Mouse (Mus musculus): ENCODE results near the gene Nfkb1. TPM values are rescaled to one million over a fixed set of nuclear protein-coding genes. Genes with fewer than 3 reads are reported as not detected.

Nfkb1 gene
- total and polyA plus RNA-seq, 3 experiments: 271 to 369 (median 346) TPM

DNA sequence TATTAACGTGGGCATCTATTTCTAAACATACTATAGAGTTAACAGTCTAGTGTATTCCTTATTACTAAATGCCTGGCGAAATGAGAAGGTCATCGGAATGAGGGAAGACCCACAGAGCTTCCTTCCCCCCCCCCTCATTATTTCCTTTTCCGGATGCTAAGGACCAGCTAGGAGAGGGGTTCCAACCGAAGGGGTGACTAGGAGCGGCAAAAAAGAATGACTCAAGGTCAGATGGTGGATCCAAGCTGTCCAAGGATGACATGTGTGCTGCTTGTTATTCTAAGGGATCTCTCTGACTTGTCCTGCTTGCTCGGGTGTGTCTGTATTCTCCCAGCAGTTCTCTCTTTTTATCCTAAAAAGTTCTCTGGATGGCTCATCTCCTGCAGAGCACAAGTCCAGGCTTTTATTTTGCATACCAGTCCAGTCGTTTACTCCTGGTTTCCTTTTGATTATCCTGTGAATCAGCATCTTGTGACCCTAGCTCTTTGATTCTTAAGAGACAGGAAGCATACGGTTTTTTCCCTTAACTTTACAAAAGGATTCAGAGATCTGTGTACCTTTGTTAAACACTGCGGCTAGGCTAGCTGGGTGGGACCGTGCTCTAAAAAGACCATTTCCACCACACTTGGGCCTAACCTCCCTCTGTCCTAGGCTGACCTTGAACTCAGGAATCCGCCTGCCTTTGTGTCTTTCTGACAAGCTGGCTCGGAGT lies 145.0 kb downstream of the Nfkb1 start:
- in situ Hi-C loops (cut with MboI; ENCODE audit: low pct_ligation_motif_present, low pct_unique_long_range_greater_than_20kb, low sequenced_read_pairs): no loop called here
- Histone ChIP-seq H3K4me2 (ENCODE audit: insufficient read depth, low read depth, poor library complexity, severe bottlenecking) (no peak overlapping the region), H3K9ac (ENCODE audit: insufficient read depth, low read depth) (no peak overlapping the region), H3K4me1 (ENCODE audit: control insufficient read depth in 1 of 2, insufficient read depth in 2 of 2) (no peaks in the 10 kb centered on the region; a peak in 1 of 4 replicates), H3K9me3 (replicated peaks; ENCODE audit: low read length) (no peaks in the 10 kb centered on the region), H3K79me2 (replicated peaks; ENCODE audit: control insufficient read depth, extremely low read depth, insufficient read depth, poor library complexity, severe bottlenecking) (no peaks in the 10 kb centered on the region), H3K36me3 (replicated peaks in 1 of 2; ENCODE audit: control insufficient read depth in 1 of 2, insufficient read depth in 1 of 2, low read length in 1 of 2) (peaks cover 22 to 73% of the 10 kb centered on the region in 2 experiments), H3K4me3 (replicated peaks in 1 of 3; ENCODE audit: low read depth in 2 of 3, low read length in 2 of 3, poor library complexity in 1 of 3) (no peak overlapping the region), H3K27me3 (replicated peaks) (no peaks in the 10 kb centered on the region), H3K27ac (ENCODE audit: insufficient read depth, low read depth) (no peak overlapping the region)
- TF ChIP-seq USF1 (IDR thresholded peaks at IDR 0.05; ENCODE audit: low read depth, low read length): no peak
- no peak for TF ChIP-seq JUN (IDR thresholded peaks at IDR 0.05; ENCODE audit: insufficient read depth, low read depth, low read length)
- no peak for TF ChIP-seq UBTF (IDR thresholded peaks at IDR 0.05; ENCODE audit: low read depth, low read length)
- no peak for TF ChIP-seq MAX (IDR thresholded peaks at IDR 0.05; ENCODE audit: low read length)
- no peak for TF ChIP-seq MAFK (IDR thresholded peaks at IDR 0.05; ENCODE audit: insufficient replicate concordance, low read length)
- no peak for TF ChIP-seq MEF2A (IDR thresholded peaks at IDR 0.05; ENCODE audit: borderline replicate concordance, low read depth, low read length)
- dilution Hi-C loops (cut with MboI; ENCODE audit: extremely low pct_ligation_motif_present, extremely low pct_unique_long_range_greater_than_20kb, low sequenced_read_pairs): no loop called here
- no peak for DNase-seq (ENCODE audit: extremely low read depth)

Other genes starting within 250 kb of the Nfkb1 start
- gene Manba, start 205.9 kb downstream of the Nfkb1 start, total RNA-seq (2012; rRNA removed): 32.3 and 35.2 TPM in 2 replicates
- gene Manba, start 205.9 kb downstream of the Nfkb1 start, total RNA-seq (2014; rRNA removed): 30.9 and 36.4 TPM in 2 replicates
- 29.8 and 31.5 TPM in 2 replicates for gene Manba, start 205.9 kb downstream of the Nfkb1 start, polyA plus RNA-seq (2012; ENCODE audit: insufficient read length, low read depth)
- 0.30 and 0.50 TPM in 2 replicates for gene Slc39a8, start 133.7 kb upstream of the Nfkb1 start, total RNA-seq (2012; rRNA removed)
- gene Slc39a8, start 133.7 kb upstream of the Nfkb1 start, total RNA-seq (2014; rRNA removed): 0.64 and 0.72 TPM in 2 replicates
- 0.59 and 1.2 TPM in 2 replicates for gene Slc39a8, start 133.7 kb upstream of the Nfkb1 start, polyA plus RNA-seq (2012; ENCODE audit: insufficient read length, low read depth)

All from CH12.LX (cell line).